In the genomic region with DNA sequence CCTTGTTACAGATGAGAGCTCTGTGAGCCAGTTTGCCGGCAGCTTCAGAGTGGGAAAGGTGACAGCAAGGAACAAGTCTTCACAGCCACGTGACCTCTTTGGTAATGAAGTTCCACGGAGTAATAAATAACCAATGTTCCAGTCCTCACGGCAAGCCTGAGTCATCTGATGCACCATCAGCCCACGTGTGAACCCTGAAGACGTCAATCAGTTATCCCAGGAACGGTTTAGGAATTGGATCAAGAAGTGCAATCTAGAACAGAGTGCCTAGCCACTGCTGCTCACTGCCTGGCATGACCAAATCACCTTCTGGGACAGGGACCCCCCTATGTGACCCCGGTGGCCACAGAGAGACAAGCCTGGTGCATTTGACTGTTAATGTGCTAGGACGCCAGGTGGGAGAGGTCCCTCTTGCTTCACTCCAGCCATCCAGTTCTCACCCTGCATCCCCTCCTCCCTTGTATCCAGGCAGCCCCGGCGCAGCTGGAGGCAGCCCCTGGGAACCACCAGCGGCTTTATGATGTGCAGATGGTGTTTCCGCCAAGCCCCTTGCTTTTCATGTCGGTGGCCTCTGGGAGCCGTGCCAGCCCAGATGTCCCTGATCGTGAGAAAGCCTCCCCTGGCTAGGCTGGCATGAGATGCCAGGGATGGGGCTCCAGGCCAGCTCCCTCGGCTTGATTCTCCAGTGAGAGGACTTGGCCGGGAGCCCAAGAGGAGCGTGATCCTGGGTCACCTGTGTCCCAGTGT, we compare ENCODE assay signal across 7 mouse cellular contexts. TPM values are rescaled to one million over a fixed set of nuclear protein-coding genes. Genes with fewer than 3 reads are reported as not detected.
DNase-seq lines count a peak whose midpoint lies in the region; ATAC-seq and TF ChIP-seq lines count a peak whose summit lies in the region.

No protein-coding gene starts in this region.

- no peak overlapping the region for H3K9ac ChIP-seq in lung, embryonic 14.5 days

- DNase-seq in lung, embryonic 14.5 days = peak; percentile 72
- no peak for DNase-seq in lung, adult 18-20 months
- peak; percentile 31 for DNase-seq in cerebellum, adult 11-12 months
- DNase-seq in frontal cortex, postnatal 14 days (ENCODE audit: low spot score in 2 of 2) = peak; percentile 42 to 72
- peak; percentile 62 to 73 for DNase-seq in layer of hippocampus, postnatal 10 days (ENCODE audit: low spot score in 2 of 2)
- DNase-seq in ovary, postnatal 36 days (ENCODE audit: low spot score) = peak; percentile 53

- H3K36me3 ChIP-seq in lung, embryonic 14.5 days (ENCODE audit: insufficient read depth) = no peaks in the 10 kb centered on the region

- H3K4me1 ChIP-seq in lung, embryonic 14.5 days (ENCODE audit: insufficient read depth) = peaks cover 12% of the 10 kb centered on the region; the same call in 1 of the 2 replicates

- no peaks in the 10 kb centered on the region for H3K9me3 ChIP-seq in lung, embryonic 14.5 days (ENCODE audit: low read depth, low read length)

- no peaks in the 10 kb centered on the region for H3K27me3 ChIP-seq in lung, embryonic 14.5 days (ENCODE audit: insufficient read depth, low read length)

- peak; percentile 67; the same call in 1 of the 2 replicates for ATAC-seq in lung, embryonic 14.5 days (ENCODE audit: insufficient read depth)
- ATAC-seq in granulocyte monocyte progenitor cell, adult 5-6 weeks (replicated peaks; ENCODE audit: poor library complexity, severe bottlenecking) = no peak

- no peak overlapping the region for H3K27ac ChIP-seq in lung, embryonic 14.5 days (ENCODE audit: low read depth)

- H3K4me2 ChIP-seq in lung, embryonic 14.5 days = no peak overlapping the region

- TF ChIP-seq CTCF in lung, embryonic 14.5 days (IDR thresholded peaks at IDR 0.05; ENCODE audit: low read depth) = no peak

- 37% methylated on average over 19 of the region's 19 CpGs for WGBS in lung, embryonic 14.5 days

- no peak overlapping the region for H3K4me3 ChIP-seq in lung, embryonic 14.5 days (ENCODE audit: low read depth, low read length)

RNA-seq across cellular contexts. Expression of a gene that starts 15.0 kb away (rescaled TPM):
- polyA plus RNA-seq in lung, embryonic 14.5 days (2014; fragmentation: Nextera tagmentation; extraction: Ambion mirVana) = 87.3 and 89.6 TPM in 2 replicates
- 10 to 100 TPM; 63.4 to 68.8 TPM for total RNA-seq in layer of hippocampus, postnatal 10 days (2021)
- total RNA-seq in granulocyte monocyte progenitor cell, adult 5-6 weeks (2014; fragmentation: Nextera tagmentation) = 75.7 and 92.5 TPM in 2 replicates
- total RNA-seq in granulocyte monocyte progenitor cell, adult 5-6 weeks (2017) = 70.1 and 74.2 TPM in 2 replicates

Comparison
In these comparisons a context has a peak if more than half of its experiments do, and no peak if none do; other contexts are left out.
1. DNase-seq: peak in lung, embryonic 14.5 days (single experiment), cerebellum, adult 11-12 months (single experiment), frontal cortex, postnatal 14 days (2 of 2), layer of hippocampus, postnatal 10 days (2 of 2) and ovary, postnatal 36 days (single experiment); none in lung, adult 18-20 months (0 of 2).